Mouse (Mus musculus) hindbrain, embryonic 13.5 days (tissue): ENCODE data around the gene Cyb5b. TPM values are rescaled to one million over a fixed set of nuclear protein-coding genes. Genes with fewer than 3 reads are reported as not detected.
"Not testable (repeated sequence)": the region's sequence is repeated elsewhere in the genome, so short reads cannot be mapped to it uniquely, and the experiment has no call there.

Experiments
- ATAC-seq: fragments of 200-750 bp; cut with Nextera tagmentation; 2 replicates; pipeline ENCODE4 v1.8.0; 2017; ENCODE audit warnings: moderate TSS enrichment; ENCODE audit not compliant: low FRiP score
- H3K27ac ChIP-seq: fragments of 300-500 bp; sonication (generic); 2 replicates; pipeline ENCODE4 v1.5.1; 2015; ENCODE audit warnings: inconsistent platforms, mild to moderate bottlenecking, moderate library complexity
- H3K27me3 ChIP-seq: fragments of 300-500 bp; sonication (generic); 2 replicates; pipeline ENCODE4 v1.6.1; 2015; ENCODE audit warnings: mild to moderate bottlenecking, inconsistent platforms
- H3K36me3 ChIP-seq: fragments of 300-500 bp; sonication (generic); 2 replicates; pipeline ENCODE4 v1.6.1; 2015; ENCODE audit warnings: mild to moderate bottlenecking, inconsistent platforms
- H3K4me1 ChIP-seq: fragments of 300-500 bp; sonication (generic); replicated peaks from 2 replicates; pipeline ENCODE4 v1.6.1; 2015; ENCODE audit warnings: inconsistent platforms
- H3K4me2 ChIP-seq: fragments of 300-500 bp; sonication (generic); 2 replicates; pipeline ENCODE4 v1.6.1; 2015; ENCODE audit warnings: inconsistent platforms, mild to moderate bottlenecking, moderate library complexity
- H3K4me3 ChIP-seq: fragments of 300-500 bp; sonication (generic); 2 replicates; pipeline ENCODE4 v1.5.1; 2015; ENCODE audit warnings: mild to moderate bottlenecking, inconsistent platforms
- H3K9ac ChIP-seq: fragments of 300-500 bp; sonication (generic); 2 replicates; pipeline ENCODE4 v1.6.1; 2015; ENCODE audit warnings: mild to moderate bottlenecking, inconsistent platforms
- H3K9me3 ChIP-seq: fragments of 300-500 bp; sonication (generic); 2 replicates; pipeline ENCODE4 v1.6.1; 2016; ENCODE audit warnings: inconsistent platforms
- WGBS: fragments of 180-500 bp; shearing (Covaris S2); methylation state at CpG from one replicate; pipeline ENCODE4 v1.1.7; 2015; 5-methylcytosine and 5-hydroxymethylcytosine counted together
- polyA plus RNA-seq: library from polyadenylated mRNA; unstranded; fragments of >200 nt; fragmentation: Nextera tagmentation; extraction: Ambion mirVana; gene quantifications from 2 replicates; pipeline ENCODE4 v1.2.1, GENCODE M21; 2015

The Cyb5b gene
- polyA plus RNA-seq, 1 experiment from 2014 or later: 102 TPM

DNA sequence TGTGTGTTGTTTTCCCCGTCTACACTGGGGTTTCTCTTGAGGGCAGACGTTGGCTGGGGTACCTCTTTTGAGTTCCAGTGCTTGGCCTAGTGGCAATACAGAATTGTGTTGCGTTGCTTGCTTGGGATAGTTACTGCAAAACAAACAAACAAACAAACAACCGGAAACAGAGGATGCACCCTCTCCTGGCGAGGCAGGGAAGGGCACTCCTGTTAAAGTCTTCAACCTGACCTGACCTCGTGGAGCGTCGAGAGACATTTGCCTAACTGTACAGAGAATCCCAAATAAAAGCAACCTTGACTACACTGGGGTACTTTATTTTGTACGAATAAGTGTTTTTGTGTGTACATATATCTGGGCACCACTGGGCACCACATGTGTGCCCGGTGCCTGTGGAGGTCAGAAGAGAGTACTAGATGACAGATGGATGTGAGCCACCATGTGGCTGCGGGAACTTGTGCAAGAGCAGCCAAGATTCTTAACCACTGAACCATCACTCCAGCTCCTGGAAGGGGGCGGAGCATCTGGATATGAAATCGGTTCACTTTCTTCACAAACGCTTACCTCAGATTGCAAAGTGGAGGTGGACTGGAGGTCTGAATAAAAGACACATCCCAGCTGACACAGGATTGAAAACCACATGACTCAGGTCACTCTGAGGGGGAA, 44.5 kb downstream of the Cyb5b start:
- H3K4me3 ChIP-seq: no peak overlapping the region
- ATAC-seq: no peak
- H3K27me3 ChIP-seq: no peaks in the 10 kb centered on the region
- no peak overlapping the region for H3K27ac ChIP-seq
- H3K9me3 ChIP-seq: no peaks in the 10 kb centered on the region
- H3K9ac ChIP-seq: no peak overlapping the region
- H3K36me3 ChIP-seq: no peaks in the 10 kb centered on the region
- no peak overlapping the region for H3K4me2 ChIP-seq
- WGBS: 91% methylated on average over 14 of the region's 14 CpGs
- H3K4me1 ChIP-seq: peaks cover 8% of the 10 kb centered on the region

DNA sequence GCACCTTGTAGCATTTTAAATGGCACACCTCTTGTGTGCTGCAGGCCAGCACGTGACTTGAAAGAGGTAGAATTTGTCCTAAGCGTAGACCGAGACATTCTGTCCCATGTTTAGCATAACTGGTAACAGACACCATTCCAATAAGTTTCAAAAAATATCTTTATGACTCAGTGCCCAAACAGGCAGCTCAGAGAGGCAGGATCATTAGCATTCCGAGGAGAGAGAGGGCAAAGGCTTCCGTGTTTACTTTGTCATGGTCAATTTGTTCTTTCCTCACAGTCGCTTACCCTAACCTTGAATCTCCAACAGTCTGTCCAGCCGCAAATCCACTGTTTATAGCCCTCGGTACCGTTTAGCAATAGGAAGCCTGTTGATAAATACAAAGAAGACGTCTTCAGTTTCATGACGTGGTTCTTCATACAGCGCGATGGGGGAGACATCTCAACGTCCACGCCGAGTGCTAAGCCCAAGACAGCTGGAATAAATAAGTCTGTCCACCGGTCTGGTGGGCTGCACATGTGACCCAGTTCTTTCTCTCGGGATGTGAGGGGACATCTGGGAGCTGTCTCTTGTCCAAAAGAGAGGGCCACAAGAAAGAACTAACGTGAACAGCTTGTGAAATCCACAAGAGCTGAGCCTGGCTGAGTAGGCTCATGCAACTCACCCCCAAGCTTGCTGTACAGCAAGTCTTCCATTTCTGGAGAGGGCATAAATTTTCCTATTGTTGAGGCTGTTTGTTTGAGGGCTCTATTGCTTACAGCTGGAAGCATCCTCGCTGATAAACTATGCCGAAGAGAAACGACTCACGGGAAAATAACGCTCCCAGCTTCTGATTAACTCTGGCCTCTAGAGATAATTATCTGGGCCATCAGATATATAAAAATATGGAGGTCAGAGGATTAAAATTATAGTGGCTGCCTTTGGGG, 47.7 kb downstream of the Cyb5b start:
- no peak overlapping the region for H3K4me3 ChIP-seq
- no peak overlapping the region for H3K4me2 ChIP-seq
- ATAC-seq: no peak
- no peak overlapping the region for H3K9ac ChIP-seq
- no peaks in the 10 kb centered on the region for H3K9me3 ChIP-seq
- H3K27me3 ChIP-seq: no peaks in the 10 kb centered on the region
- H3K27ac ChIP-seq: no peak overlapping the region
- no peaks in the 10 kb centered on the region for H3K36me3 ChIP-seq
- WGBS: 64% methylated on average over 24 of the region's 24 CpGs
- H3K4me1 ChIP-seq: peaks cover 8% of the 10 kb centered on the region

DNA sequence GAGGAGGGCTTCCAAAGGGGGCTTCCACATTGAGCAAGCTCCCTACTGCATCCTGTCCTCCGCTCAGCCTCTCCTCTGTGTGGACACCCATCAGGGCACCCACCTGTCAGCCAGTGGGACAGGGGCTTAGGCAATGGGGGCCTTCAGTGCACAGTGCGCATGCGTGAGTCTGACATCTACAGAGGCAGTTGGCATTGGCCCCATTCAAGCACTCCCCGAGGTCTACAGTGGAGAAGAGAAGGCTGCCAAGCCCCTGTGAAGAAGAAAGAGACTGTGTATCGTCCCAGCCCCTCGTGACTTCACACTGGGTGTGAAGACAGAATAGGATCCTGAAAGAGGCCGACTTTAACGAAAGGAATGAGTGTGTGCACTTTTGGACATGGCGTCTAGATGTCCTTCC, 54.7 kb downstream of the Cyb5b start:
- H3K4me3 ChIP-seq: no peak overlapping the region
- peaks cover 10% of the 10 kb centered on the region for H3K4me1 ChIP-seq
- no peaks in the 10 kb centered on the region for H3K36me3 ChIP-seq
- H3K4me2 ChIP-seq: no peak overlapping the region
- H3K9ac ChIP-seq: no peak overlapping the region
- no peak overlapping the region for H3K27ac ChIP-seq
- 85% methylated on average over 9 of the region's 9 CpGs for WGBS
- H3K27me3 ChIP-seq: no peaks in the 10 kb centered on the region
- no peaks in the 10 kb centered on the region for H3K9me3 ChIP-seq
- ATAC-seq: no peak

DNA sequence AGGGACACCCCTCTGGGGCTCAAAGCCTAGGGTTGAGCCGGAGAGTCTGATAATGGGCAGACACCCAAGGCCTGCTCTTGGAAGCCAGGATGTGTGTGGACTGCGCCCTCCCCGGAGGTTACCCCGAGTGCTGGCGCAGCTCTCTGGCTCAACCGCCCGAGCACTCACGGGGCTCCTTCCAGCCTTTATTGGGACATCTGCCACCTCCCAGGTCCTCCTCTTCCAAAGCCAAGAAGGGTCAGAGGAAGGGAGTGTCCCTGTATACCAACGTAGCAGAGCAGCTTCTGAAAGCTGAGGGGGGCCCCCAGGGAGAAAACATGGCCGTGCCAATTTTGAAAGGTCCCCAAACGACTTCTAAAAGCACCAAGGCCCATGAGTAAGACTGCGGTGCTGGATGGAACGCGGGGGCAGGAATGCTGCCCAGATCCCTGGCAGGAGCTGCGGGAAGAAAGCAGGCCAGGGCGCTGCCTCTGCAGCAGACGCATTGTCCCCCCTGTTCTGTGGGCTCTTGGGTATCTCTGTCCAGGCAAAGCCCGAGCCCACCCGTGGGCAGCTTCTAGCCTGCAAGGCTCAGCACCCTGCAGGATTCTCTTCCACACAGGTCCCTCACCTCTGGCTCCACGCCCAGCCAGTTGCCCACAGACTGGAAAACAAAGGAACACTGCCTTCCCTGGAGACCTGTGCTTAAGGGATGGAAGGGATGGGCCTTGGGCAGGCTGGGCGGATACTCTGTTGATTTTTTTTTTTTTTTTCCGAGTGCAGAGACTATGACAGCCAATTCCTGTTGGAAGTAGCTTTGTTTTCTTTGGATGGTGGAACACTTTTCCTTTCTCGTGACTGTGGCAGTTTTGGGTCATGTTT, 55.5 kb downstream of the Cyb5b start:
- ATAC-seq: no peak
- no peaks in the 10 kb centered on the region for H3K27me3 ChIP-seq
- 65% methylated on average over 23 of the region's 23 CpGs for WGBS
- peak overlapping the region; percentile 52; the same call in 1 of the 2 replicates for H3K27ac ChIP-seq
- no peak overlapping the region for H3K9ac ChIP-seq
- no peak overlapping the region for H3K4me3 ChIP-seq
- no peak overlapping the region for H3K4me2 ChIP-seq
- no peaks in the 10 kb centered on the region for H3K9me3 ChIP-seq
- peaks cover 10% of the 10 kb centered on the region for H3K4me1 ChIP-seq
- no peaks in the 10 kb centered on the region for H3K36me3 ChIP-seq

DNA sequence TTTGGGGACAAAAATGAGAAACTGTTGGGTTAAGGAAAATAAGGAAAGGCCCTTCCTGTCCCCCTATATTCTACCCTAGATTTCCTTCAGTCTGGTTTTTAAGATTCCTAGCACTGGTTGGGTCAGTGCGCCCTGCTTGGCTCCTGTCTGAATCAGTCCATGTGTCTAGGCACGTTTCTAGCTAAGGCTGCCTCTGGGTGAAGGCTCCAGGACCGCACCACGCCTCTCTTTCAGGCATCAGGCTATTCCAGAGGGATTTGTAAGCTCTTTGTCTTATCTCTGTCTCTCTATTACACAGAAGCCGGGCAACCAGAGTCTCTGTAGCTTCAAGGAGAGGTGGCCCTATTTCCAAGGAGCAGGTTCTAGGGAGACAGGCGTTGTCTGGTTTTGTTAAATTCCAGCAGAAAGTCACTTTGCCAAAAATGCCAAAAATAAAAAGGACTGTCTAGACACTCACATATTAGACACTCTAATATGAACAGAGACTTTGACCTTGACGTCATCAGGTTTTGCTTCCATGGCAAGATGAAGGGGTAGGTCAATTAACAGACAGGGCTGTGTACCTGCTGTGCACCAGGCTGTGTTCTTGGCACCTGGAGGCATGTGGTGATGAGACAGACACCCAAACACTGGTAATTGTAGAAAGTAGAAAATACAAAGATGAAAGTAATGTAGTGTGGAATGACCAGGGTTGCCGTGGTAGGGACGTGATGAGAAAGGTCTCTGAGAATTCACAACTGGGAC, 56.5 kb downstream of the Cyb5b start:
- 90% methylated on average over 9 of the region's 9 CpGs for WGBS

DNA sequence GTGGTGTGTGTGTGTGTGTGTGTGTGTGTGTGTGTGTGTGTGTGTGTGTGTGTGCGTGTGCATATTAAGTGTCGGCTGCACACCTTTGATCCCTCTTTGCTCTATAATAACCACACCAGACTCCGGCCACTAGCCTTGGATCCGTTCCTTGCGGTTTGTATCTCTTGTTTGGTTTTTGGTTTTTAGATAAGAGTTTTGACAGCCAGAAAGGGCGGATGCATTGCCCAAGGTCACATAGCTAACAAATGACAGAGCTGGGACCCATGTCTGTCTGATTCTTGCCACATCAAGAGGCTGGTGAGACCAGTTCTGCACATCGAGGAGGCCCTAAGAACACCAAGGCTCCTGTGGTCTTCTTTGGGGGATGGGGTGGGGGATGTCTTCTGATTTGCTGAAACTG, 58.7 kb downstream of the Cyb5b start:
- 77% methylated on average over 7 of the region's 7 CpGs for WGBS
- H3K4me2 ChIP-seq: no peak overlapping the region
- no peak for ATAC-seq

More for the DNA sequence above, 56.5 kb downstream of the Cyb5b start:
- no peaks in the 10 kb centered on the region for H3K9me3 ChIP-seq
- peaks cover 10% of the 10 kb centered on the region for H3K4me1 ChIP-seq
- H3K4me2 ChIP-seq: no peak overlapping the region
- no peak overlapping the region for H3K9ac ChIP-seq
- no peak for ATAC-seq
- H3K36me3 ChIP-seq: no peaks in the 10 kb centered on the region
- H3K4me3 ChIP-seq: no peak overlapping the region
- H3K27me3 ChIP-seq: no peaks in the 10 kb centered on the region
- no peak overlapping the region for H3K27ac ChIP-seq

DNA sequence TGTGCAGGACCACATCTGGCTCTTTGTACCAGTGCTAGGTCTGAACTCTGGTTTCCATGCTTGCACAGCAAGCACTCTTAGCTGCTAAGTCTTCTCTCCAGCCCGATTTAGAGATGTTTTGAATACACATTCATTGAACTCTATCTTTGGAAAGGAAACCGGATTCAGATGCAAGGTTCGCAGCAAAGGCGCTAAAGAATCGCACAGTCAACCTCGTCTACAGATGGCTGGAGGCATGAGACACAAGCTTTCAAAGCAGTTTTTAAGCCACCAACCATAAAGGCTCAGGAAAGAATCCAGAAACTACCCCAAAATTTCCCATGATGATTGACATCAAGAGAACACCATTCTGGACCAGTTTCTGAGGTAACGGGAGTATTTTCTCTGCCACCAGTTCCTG, 61.6 kb downstream of the Cyb5b start:
- H3K9ac ChIP-seq: no peak overlapping the region
- 90% methylated on average over 7 of the region's 7 CpGs for WGBS
- H3K36me3 ChIP-seq: no peaks in the 10 kb centered on the region
- H3K27me3 ChIP-seq: no peaks in the 10 kb centered on the region
- no peak for ATAC-seq
- no peaks in the 10 kb centered on the region for H3K9me3 ChIP-seq
- no peak overlapping the region for H3K27ac ChIP-seq
- H3K4me3 ChIP-seq: no peak overlapping the region
- no peaks in the 10 kb centered on the region for H3K4me1 ChIP-seq
- H3K4me2 ChIP-seq: no peak overlapping the region

More for the DNA sequence above, 58.7 kb downstream of the Cyb5b start:
- Histone ChIP-seq H3K4me1 (peaks cover 10% of the 10 kb centered on the region), H3K27ac (no peak overlapping the region), H3K4me3 (no peak overlapping the region), H3K9ac (no peak overlapping the region), H3K9me3 (no peaks in the 10 kb centered on the region), H3K36me3 (no peaks in the 10 kb centered on the region), H3K27me3 (no peaks in the 10 kb centered on the region)

DNA sequence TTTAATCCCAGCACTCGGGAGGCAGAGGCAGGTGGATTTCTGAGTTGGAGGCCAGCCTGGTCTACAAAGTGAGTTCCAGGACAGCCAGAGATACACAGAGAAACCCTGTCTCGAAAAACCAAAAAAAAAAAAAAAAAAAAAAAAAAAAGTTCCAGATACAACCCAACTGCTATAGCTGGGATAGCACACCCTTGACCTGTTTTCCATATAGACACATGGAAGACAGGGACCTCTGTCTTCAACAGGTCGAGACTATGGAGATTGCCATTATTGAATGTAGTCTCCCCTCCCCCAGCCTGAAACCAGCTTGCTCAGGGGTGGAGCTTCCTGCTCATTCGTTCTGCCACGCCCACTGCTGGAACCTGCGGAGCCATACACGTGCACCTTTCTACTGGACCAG, 66.8 kb downstream of the Cyb5b start:
- not testable (repeated sequence) for ATAC-seq, H3K36me3 ChIP-seq
- 77% methylated on average over 7 of the region's 7 CpGs for WGBS

DNA sequence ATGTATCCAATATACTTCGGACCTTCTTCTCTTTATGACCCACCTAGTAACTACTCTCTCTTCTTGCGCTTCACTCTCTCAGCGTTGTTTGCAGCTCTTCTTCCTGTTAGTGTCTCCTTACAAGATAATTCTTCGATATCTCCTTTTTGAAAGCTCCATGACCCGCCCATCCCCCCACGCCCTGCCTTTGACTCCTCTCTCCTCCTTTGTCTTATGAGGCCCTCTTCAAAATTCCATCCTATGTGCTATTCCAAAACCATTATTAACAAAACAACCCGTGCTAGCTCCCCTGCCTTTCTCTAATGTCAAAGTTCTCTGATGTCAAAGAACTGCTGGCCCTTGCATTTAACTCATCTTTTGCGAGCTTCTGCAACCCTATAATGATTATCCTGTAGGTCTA, 67.7 kb downstream of the Cyb5b start:
- no peaks in the 10 kb centered on the region for H3K27me3 ChIP-seq
- no peaks in the 10 kb centered on the region for H3K4me1 ChIP-seq
- no peak overlapping the region for H3K9ac ChIP-seq
- ATAC-seq: no peak
- 89% methylated on average over 8 of the region's 8 CpGs for WGBS
- no peaks in the 10 kb centered on the region for H3K9me3 ChIP-seq
- H3K4me3 ChIP-seq: no peak overlapping the region
- H3K4me2 ChIP-seq: no peak overlapping the region
- H3K36me3 ChIP-seq: no peaks in the 10 kb centered on the region
- H3K27ac ChIP-seq: no peak overlapping the region

More for the DNA sequence above, 66.8 kb downstream of the Cyb5b start:
- not testable (repeated sequence) for H3K27me3 ChIP-seq, H3K4me3 ChIP-seq, H3K9me3 ChIP-seq, H3K4me1 ChIP-seq, H3K9ac ChIP-seq, H3K4me2 ChIP-seq, H3K27ac ChIP-seq

DNA sequence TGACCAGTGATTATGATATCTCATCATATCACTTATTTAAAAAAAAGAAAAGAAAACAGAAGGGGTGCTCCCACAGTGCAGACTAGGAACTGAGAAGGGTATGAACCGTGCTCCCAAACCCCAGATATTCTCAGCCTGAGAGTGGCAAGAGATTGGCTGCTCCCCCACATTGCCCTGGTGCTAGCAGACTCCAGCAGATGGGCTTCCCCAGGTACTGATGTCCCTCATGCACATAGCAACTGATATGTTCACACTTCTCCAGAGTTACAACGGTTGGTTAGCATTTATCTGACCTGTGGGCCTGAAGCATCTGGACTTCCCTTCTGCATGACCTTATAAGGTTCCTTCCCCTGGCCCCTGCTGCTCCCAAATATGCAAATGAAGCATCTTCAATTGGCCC, 68.6 kb downstream of the Cyb5b start:
- Histone ChIP-seq H3K36me3 (no peaks in the 10 kb centered on the region), H3K27ac (no peak overlapping the region), H3K4me3 (no peak overlapping the region), H3K4me1 (no peaks in the 10 kb centered on the region), H3K9ac (no peak overlapping the region), H3K4me2 (no peak overlapping the region), H3K9me3 (no peaks in the 10 kb centered on the region), H3K27me3 (no peaks in the 10 kb centered on the region)
- WGBS: 91% methylated on average over 2 of the region's 2 CpGs
- ATAC-seq: no peak

DNA sequence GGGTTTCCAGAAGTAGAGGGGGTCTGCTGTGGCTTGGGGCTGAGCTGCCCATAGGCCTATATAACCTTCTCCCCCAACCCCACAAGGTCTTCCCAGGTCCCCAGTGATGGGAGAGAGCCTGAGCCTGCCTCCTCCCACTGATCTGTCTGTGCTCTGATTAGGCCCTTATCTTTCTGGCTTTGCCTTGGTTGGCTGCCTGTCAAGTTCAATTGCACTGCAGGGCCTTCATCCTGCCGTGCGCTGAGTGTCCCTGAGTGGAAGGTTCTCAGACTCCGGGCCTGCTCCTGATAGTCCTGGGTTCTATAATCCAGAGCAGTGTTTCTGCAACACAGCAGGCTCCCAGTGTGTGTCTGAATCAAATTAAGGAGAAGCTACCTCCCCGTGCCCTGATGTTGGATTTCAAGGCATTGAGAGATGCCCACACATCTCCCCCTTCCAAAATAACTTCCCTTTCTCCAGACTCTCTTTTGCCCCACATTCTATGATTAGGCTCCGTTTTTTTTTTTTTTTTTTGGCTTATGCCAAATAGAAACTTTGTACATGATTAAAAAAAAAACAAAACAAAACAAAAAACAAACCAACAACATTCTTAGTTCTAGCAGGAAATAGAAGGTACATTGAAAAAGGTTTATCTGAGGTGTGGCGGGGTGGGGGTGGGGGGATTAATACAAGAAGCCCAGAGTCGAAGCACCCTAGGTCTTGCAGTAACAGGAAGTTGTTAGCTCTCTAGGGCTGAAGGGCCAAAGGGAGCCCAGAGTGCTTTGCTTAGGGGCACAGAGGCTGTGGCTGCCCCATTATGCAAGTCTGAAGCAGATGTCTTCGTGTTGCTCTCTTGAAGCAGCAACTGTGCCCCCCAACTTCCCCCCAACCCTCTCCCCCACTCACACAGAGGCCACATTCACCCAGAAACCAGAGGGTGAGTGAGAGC, 71.7 kb downstream of the Cyb5b start:
- ATAC-seq: no peak
- Histone ChIP-seq H3K9me3 (no peaks in the 10 kb centered on the region), H3K9ac (no peak overlapping the region), H3K4me3 (no peak overlapping the region), H3K4me1 (0 out of 2 replicates have a peak, but pooled peaks cover 2% of the 10 kb centered on the region), H3K27me3 (no peaks in the 10 kb centered on the region), H3K36me3 (no peaks in the 10 kb centered on the region), H3K27ac (no peak overlapping the region), H3K4me2 (no peak overlapping the region)
- 66% methylated on average over 8 of the region's 8 CpGs for WGBS
